Mouse (Mus musculus) brain, embryonic 14.5 days (tissue): Measurements from ENCODE around the gene Srrm3.

ENCODE experiments used
- CTCF ChIP-seq: fragments of 200-500 bp; IDR thresholded peaks from 2 replicates; pipeline ENCODE4 v1.5.1; 2012; ENCODE audit warnings: inconsistent platforms, mild to moderate bottlenecking, moderate library complexity, borderline replicate concordance; ENCODE audit not compliant: insufficient read depth, insufficient read length; ENCODE audit errors: extremely low read depth
- POLR2A ChIP-seq: fragments of 200-500 bp; IDR thresholded peaks from 2 replicates; pipeline ENCODE4 v1.6.1; 2012; ENCODE audit warnings: mild to moderate bottlenecking, inconsistent platforms, borderline replicate concordance; ENCODE audit not compliant: poor library complexity, insufficient read depth, insufficient read length, severe bottlenecking; ENCODE audit errors: extremely low read depth

- TF ChIP-seq CTCF (no peak), POLR2A (no peak)
Measured at GRCm38 (mm10) chr5:135867637-135868593, 61.2 kb downstream of the Srrm3 start.
